Mouse (Mus musculus) intestine, embryonic 14.5 days (tissue): ENCODE measurements at regions not wholly inside any gene's neighbourhood (a gene's known extent, or its start where the extent isn't known, plus 50 kb on each side); places are given as distances from the start of the nearest gene placed in this dataset.

Experiments used
- ATAC-seq: fragments of 200-750 bp; cut with Nextera tagmentation; replicated peaks from 2 replicates; pipeline ENCODE4 v1.8.0; 2017; ENCODE audit warnings: low read depth, moderate number of reproducible peaks, moderate TSS enrichment, moderate library complexity; ENCODE audit not compliant: low FRiP score, low TSS enrichment
- DNase-seq: peaks from one replicate; pipeline ENCODE4 v3.0.0-alpha.2; 2018; ENCODE audit warnings: low spot score
- H3K27ac ChIP-seq: fragments of 300-500 bp; sonication (generic); 2 replicates; pipeline ENCODE4 v1.5.1; 2014; ENCODE audit warnings: low read depth, mild to moderate bottlenecking, control low read depth
- H3K27me3 ChIP-seq: fragments of 300-500 bp; sonication (generic); replicated peaks from 2 replicates; pipeline ENCODE4 v1.6.1; 2014; ENCODE audit warnings: low read length, control low read depth; ENCODE audit not compliant: control insufficient read depth, insufficient read depth
- H3K36me3 ChIP-seq: fragments of 300-500 bp; sonication (generic); 2 replicates; pipeline ENCODE4 v1.6.1; 2014; ENCODE audit warnings: low read length, control low read depth; ENCODE audit not compliant: control insufficient read depth, insufficient read depth
- H3K4me1 ChIP-seq: fragments of 300-500 bp; sonication (generic); replicated peaks from 2 replicates; pipeline ENCODE4 v1.6.1; 2014; ENCODE audit warnings: low read length, control low read depth, mixed read lengths; ENCODE audit not compliant: control insufficient read depth, insufficient read depth
- H3K4me2 ChIP-seq: fragments of 300-500 bp; sonication (generic); 2 replicates; pipeline ENCODE4 v1.6.1; 2014; ENCODE audit warnings: low read length
- H3K4me3 ChIP-seq: fragments of 300-500 bp; sonication (generic); 2 replicates; pipeline ENCODE4 v1.5.1; 2014; ENCODE audit warnings: low read depth, low read length, control low read depth, mixed read lengths
- H3K9ac ChIP-seq: fragments of 300-500 bp; sonication (generic); 2 replicates; pipeline ENCODE4 v1.6.1; 2014; ENCODE audit warnings: mild to moderate bottlenecking, low read length
- H3K9me3 ChIP-seq: fragments of 300-500 bp; sonication (generic); 2 replicates; pipeline ENCODE4 v1.6.1; 2016; ENCODE audit warnings: low read length, control low read depth; ENCODE audit not compliant: control insufficient read depth
- WGBS: fragments of 180-500 bp; shearing (Covaris S2); extraction: QIAGEN DNeasy Blood & Tissue Kit; methylation state at CpG from one replicate; pipeline ENCODE4 v1.1.7; 2014; 5-methylcytosine and 5-hydroxymethylcytosine counted together

DNA sequence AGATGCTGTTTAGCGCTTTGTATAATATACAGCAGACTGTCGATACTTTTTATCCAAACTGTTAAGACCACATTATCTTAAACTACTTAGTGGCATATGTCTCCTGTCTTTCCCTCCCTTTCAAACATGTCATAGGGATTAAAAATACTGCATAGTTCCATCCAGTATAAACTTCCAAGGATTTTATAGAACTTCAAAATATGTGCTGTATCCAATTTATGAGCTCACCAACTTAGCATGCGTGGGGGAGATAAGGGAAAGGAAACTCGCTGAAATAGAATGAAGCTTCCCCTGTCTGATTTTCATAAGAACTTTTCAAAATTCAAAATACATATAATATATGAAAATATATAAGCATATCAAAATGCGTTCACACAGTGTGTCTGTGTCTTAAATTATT is 147.2 kb downstream of the BC067074 start:
- H3K4me3 ChIP-seq = no peak overlapping the region
- H3K27me3 ChIP-seq = no peaks in the 10 kb centered on the region
- H3K4me2 ChIP-seq = no peak overlapping the region
- no peak overlapping the region; the same call in 1 of the 2 replicates for H3K27ac ChIP-seq
- no peaks in the 10 kb centered on the region for H3K9me3 ChIP-seq
- DNase-seq (no peak), ATAC-seq (no peak)
- WGBS = 48% methylated on average over 5 of the region's 5 CpGs
- H3K4me1 ChIP-seq = peaks cover 13% of the 10 kb centered on the region; the same call in 1 of the 2 replicates
- no peak overlapping the region for H3K9ac ChIP-seq
- no peaks in the 10 kb centered on the region for H3K36me3 ChIP-seq

GRCm38 (mm10) chr13:113439516-113439915 is 146.6 kb downstream of the BC067074 start:
- Histone ChIP-seq H3K9ac (no peak overlapping the region), H3K27ac (no peak overlapping the region; the same call in 1 of the 2 replicates), H3K36me3 (no peaks in the 10 kb centered on the region), H3K4me1 (peaks cover 13% of the 10 kb centered on the region; the same call in 1 of the 2 replicates), H3K9me3 (no peaks in the 10 kb centered on the region), H3K27me3 (no peaks in the 10 kb centered on the region), H3K4me3 (no peak overlapping the region), H3K4me2 (no peak overlapping the region)
- ATAC-seq = no peak
- no peak for DNase-seq
- 29% methylated on average over 7 of the region's 7 CpGs for WGBS

GRCm38 (mm10) chr13:113438872-113439271 is 145.9 kb downstream of the BC067074 start:
- no peak for ATAC-seq

DNA sequence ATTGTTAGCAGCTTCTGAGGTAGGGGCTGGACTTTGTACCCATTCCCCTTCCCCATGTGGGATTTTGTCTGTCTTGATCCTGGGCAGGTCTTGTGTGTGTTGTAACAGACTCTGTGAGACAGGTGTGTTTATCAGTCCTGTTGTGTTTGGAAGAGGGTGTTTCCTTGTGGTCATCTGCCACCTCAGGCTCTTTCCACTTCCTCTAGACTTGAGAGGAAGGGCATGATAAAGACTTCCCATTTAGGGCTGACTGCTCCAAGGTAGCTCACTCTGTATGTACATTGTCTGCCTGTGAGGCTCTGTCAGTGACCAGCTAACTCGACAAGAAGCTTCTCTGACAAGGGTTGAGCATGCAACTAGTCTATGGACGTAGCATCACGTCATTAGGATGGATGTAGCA is 143.3 kb downstream of the BC067074 start:
- H3K4me1 ChIP-seq = peaks cover 13% of the 10 kb centered on the region; the same call in 1 of the 2 replicates
- no peak for DNase-seq
- H3K27me3 ChIP-seq = no peaks in the 10 kb centered on the region
- no peak for ATAC-seq
- H3K9me3 ChIP-seq = no peaks in the 10 kb centered on the region
- no peak overlapping the region for H3K4me3 ChIP-seq
- no peak overlapping the region for H3K9ac ChIP-seq
- H3K36me3 ChIP-seq = no peaks in the 10 kb centered on the region
- WGBS = 95% methylated on average over 3 of the region's 3 CpGs
- H3K4me2 ChIP-seq = no peak overlapping the region
- H3K27ac ChIP-seq = no peak overlapping the region

More at GRCm38 (mm10) chr13:113438872-113439271, 145.9 kb downstream of the BC067074 start:
- Histone ChIP-seq H3K9ac (no peak overlapping the region), H3K27ac (no peak overlapping the region), H3K4me1 (peaks cover 13% of the 10 kb centered on the region; the same call in 1 of the 2 replicates), H3K4me3 (no peak overlapping the region), H3K9me3 (no peaks in the 10 kb centered on the region), H3K36me3 (no peaks in the 10 kb centered on the region), H3K4me2 (no peak overlapping the region), H3K27me3 (no peaks in the 10 kb centered on the region)
- 37% methylated on average over 2 of the region's 2 CpGs for WGBS
- DNase-seq = no peak

DNA sequence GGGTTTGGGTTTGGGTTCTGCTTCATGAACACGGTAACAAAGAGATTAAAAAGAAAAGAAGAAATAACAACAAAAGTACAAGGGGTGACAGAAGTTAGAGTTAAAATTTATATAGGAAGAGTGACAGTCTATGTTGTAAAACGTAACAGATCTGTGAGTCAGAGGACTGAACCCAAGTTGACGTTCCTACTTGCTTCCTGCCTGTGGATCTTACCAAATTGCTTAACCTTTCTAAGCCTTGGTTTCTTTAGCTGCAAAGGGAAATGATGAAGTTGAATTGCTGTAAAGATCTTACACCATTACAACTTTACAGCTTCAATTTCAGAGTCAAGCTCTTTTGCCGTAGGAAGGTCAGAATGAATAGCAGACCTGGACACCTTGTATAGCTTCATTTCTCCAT is 142.2 kb downstream of the BC067074 start:
- WGBS = 84% methylated on average over 4 of the region's 4 CpGs
- Histone ChIP-seq H3K4me3 (no peak overlapping the region), H3K27ac (no peak overlapping the region), H3K9me3 (no peaks in the 10 kb centered on the region), H3K4me2 (no peak overlapping the region), H3K27me3 (no peaks in the 10 kb centered on the region), H3K36me3 (no peaks in the 10 kb centered on the region), H3K9ac (no peak overlapping the region), H3K4me1 (peaks cover 10% of the 10 kb centered on the region; the same call in 1 of the 2 replicates)
- DNase-seq = no peak
- ATAC-seq = no peak

DNA sequence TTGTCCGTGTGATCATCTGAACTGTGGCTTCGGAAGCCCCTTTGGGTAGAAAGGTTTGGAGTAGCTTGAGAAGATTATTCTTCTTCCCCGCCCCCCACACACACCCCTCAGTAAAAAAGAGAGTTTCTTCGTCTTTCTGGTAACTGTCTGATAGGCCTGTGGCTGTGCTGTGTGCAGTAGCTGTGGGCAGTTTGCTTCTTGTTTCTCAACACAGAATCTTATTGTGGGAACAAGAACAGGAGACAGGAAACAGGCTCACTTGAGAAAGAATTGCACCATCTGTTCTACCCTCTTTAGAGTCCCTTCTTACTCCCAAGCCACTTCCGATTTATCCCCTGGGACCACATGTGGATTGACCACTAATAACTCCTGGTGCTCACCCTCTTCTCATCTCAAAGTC is 140.5 kb downstream of the BC067074 start:
- DNase-seq (no peak), ATAC-seq (no peak)
- Histone ChIP-seq H3K36me3 (no peaks in the 10 kb centered on the region), H3K4me2 (no peak overlapping the region), H3K9ac (no peak overlapping the region), H3K27me3 (no peaks in the 10 kb centered on the region), H3K9me3 (no peaks in the 10 kb centered on the region), H3K27ac (no peak overlapping the region; the same call in 1 of the 2 replicates), H3K4me1 (peaks cover 2% of the 10 kb centered on the region; the same call in 1 of the 2 replicates), H3K4me3 (no peak overlapping the region)
- 55% methylated on average over 5 of the region's 5 CpGs for WGBS

GRCm38 (mm10) chr13:113429615-113430014 is 136.7 kb downstream of the BC067074 start:
- ATAC-seq (no peak), DNase-seq (no peak)
- Histone ChIP-seq H3K4me1 (no peaks in the 10 kb centered on the region), H3K27ac (no peak overlapping the region), H3K9ac (no peak overlapping the region), H3K9me3 (no peaks in the 10 kb centered on the region), H3K27me3 (no peaks in the 10 kb centered on the region), H3K36me3 (no peaks in the 10 kb centered on the region), H3K4me2 (no peak overlapping the region), H3K4me3 (no peak overlapping the region)
- 45% methylated on average over 3 of the region's 3 CpGs for WGBS
